Mouse (Mus musculus): Measurements from ENCODE around the gene Unc5b. TPM values are rescaled to one million over a fixed set of nuclear protein-coding genes. Genes with fewer than 3 reads are reported as not detected.
A peak's percentile ranks its signal among the peaks of the same experiment; 100 is the strongest.

Gene Unc5b
- polyA plus RNA-seq, 1 experiment from 2014 or later = 6.1 TPM

DNA sequence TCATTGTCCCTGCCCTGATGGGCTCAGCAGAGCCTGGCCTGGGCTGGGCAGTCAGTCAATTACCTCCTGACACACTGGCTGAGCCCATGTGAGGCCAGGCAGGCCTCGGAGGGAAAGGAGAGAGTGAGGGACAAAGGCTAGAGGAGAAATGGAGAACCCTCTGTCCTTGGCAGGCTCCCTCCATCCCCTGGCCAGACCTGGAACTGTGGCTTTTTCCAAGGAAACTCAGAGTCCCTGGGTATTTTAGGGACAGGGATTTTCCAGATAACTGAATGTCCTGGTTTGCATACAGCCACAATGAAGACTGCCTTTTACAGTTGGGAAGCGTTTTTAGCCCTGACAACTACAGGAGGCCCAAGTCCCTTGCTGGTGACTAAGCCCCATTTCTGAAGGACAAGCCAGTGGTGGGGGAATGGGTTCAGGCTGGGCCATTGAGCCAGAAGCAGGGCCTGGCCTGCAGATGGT lies 99.0 kb downstream of the Unc5b start:
- H3K27me3 ChIP-seq = no peaks in the 10 kb centered on the region
- peaks cover 8% of the 10 kb centered on the region for H3K4me1 ChIP-seq
- H3K36me3 ChIP-seq = peaks cover 29% of the 10 kb centered on the region
- no peak overlapping the region for H3K9ac ChIP-seq
- no peak overlapping the region for H3K4me3 ChIP-seq
- ATAC-seq (ENCODE audit: insufficient number of reproducible peaks, insufficient read depth, low FRiP score, low TSS enrichment, low read depth) = no peak
- WGBS = 53% methylated on average over 2 of the region's 2 CpGs
- H3K9me3 ChIP-seq = no peaks in the 10 kb centered on the region
- H3K27ac ChIP-seq = no peak overlapping the region
- no peak overlapping the region for H3K4me2 ChIP-seq

DNA sequence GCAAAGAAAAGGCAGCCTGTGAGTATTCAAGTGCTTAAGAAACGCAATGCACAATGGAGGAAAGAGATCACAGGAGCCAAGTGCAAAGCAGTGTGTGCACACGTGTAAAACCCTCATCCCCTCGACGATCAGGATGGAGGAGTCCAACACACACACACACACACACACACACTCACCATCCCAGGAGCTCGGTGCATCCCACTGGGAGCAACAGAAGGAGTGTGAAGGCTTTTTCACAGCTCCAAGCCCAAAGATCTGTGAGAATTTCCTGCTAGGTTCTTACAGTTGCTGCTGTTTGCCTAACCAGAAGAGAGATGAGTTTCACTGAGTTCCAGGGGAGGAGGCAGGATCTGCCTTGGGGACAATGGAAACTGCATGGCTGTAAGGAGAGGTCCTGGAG lies 99.6 kb downstream of the Unc5b start:
- Histone ChIP-seq H3K4me1 (peaks cover 14% of the 10 kb centered on the region), H3K27ac (no peak overlapping the region), H3K4me2 (no peak overlapping the region), H3K36me3 (peaks cover 23% of the 10 kb centered on the region), H3K9me3 (no peaks in the 10 kb centered on the region), H3K9ac (no peak overlapping the region), H3K27me3 (no peaks in the 10 kb centered on the region), H3K4me3 (no peak overlapping the region)
- WGBS = 38% methylated on average over 5 of the region's 5 CpGs
- ATAC-seq (ENCODE audit: insufficient number of reproducible peaks, insufficient read depth, low FRiP score, low TSS enrichment, low read depth) = no peak

DNA sequence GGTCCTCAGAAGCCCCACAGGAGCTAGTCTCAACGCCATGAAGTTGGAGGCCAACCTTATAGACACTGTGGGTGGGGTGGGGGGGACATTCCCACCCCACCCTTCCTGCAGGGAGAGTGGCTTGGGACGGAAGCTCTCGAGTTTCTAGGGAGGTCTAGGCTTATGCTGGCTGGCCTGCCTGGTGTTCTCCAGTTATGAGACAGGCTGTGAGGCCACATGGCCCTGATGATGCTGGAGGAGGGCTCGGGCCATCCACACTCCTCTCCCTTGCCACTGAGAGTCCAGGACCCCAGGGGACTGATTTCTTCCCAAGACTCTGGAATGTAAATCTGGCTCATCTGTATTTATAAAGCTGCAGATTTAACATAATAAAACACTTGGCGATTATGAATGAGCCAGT lies 104.1 kb downstream of the Unc5b start:
- no peak overlapping the region for H3K27ac ChIP-seq
- no peak for ATAC-seq (ENCODE audit: insufficient number of reproducible peaks, insufficient read depth, low FRiP score, low TSS enrichment, low read depth)
- 19% methylated on average over 5 of the region's 5 CpGs for WGBS

DNA sequence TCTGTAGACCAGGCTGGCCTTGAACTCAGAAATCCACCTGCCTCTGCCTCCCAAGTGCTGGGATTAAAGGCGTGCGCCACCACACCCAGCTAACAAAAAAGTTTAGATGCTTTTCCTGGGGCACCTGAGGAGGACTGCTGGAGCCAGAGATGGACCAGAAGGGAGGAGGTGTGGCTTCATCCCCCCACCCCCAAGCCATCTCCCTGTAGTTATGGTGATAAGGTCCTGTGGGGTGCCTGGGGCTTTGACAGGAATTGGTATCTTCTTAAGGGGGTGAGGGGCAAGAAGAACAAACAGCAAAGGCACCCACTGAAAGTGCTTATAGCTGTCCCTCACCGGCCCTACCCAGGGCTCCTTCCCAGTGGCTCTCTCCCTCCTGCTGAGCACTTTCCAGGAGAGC lies 104.5 kb downstream of the Unc5b start:
- H3K9ac ChIP-seq = no peak overlapping the region
- no peak overlapping the region for H3K27ac ChIP-seq
- H3K27me3 ChIP-seq = no peaks in the 10 kb centered on the region
- ATAC-seq (ENCODE audit: insufficient number of reproducible peaks, insufficient read depth, low FRiP score, low TSS enrichment, low read depth) = no peak
- H3K36me3 ChIP-seq = peaks cover 34% of the 10 kb centered on the region
- peaks cover 16% of the 10 kb centered on the region for H3K4me1 ChIP-seq
- no peak overlapping the region for H3K4me3 ChIP-seq
- H3K4me2 ChIP-seq = no peak overlapping the region
- no peaks in the 10 kb centered on the region for H3K9me3 ChIP-seq
- WGBS = 68% methylated on average over 3 of the region's 3 CpGs

More for the DNA sequence above, 104.1 kb downstream of the Unc5b start:
- Histone ChIP-seq H3K9me3 (no peaks in the 10 kb centered on the region), H3K36me3 (peaks cover 34% of the 10 kb centered on the region), H3K9ac (no peak overlapping the region), H3K4me3 (no peak overlapping the region), H3K27me3 (no peaks in the 10 kb centered on the region), H3K4me2 (no peak overlapping the region), H3K4me1 (peaks cover 16% of the 10 kb centered on the region)

DNA sequence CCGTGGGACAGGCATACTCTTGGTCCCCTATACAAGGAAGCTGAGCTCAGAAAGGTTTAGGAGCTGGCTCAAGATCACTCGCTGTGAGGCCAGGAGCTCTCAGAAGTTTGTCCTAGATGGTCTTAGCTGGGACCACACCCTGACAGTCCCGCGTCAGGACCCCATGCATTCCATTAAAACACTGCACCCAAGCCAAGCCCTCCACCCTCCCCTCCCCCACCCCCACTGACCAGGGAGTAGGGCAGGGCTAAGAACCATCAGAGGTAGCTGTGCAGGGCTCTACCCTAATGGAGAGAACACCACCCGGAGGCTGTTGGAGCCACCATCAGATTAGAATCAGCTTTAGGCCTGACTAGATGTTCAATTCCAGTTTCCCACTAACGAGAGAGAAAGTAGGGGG lies 106.9 kb downstream of the Unc5b start:
- 78% methylated on average over 6 of the region's 6 CpGs for WGBS
- Histone ChIP-seq H3K27me3 (no peaks in the 10 kb centered on the region), H3K4me2 (no peak overlapping the region), H3K4me3 (no peak overlapping the region), H3K9me3 (no peaks in the 10 kb centered on the region), H3K27ac (no peak overlapping the region), H3K4me1 (peaks cover 16% of the 10 kb centered on the region), H3K36me3 (peaks cover 44% of the 10 kb centered on the region), H3K9ac (no peak overlapping the region)
- ATAC-seq (ENCODE audit: insufficient number of reproducible peaks, insufficient read depth, low FRiP score, low TSS enrichment, low read depth) = 0 out of 2 replicates have a peak, but pooled peaks have one; percentile 17

DNA sequence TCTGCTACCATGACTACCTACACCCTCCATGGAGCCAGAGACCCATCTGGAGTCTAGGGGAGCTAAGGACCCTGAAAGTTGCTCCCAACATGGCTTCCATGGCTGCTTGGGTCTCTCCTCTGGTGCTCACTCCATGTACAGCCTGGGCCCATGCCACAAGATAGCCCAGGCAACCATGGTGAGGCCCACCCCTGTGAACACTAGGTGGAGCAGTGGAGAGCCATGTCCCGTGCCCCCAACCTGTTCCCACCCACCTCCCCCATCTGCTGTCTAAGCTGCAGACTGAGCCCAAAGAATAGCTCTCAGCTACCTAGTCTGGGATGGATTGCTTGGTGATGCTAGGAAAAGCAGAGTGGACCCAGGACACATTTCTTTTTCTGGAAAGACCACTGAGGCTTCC lies 108.0 kb downstream of the Unc5b start:
- Histone ChIP-seq H3K9me3 (no peaks in the 10 kb centered on the region), H3K9ac (no peak overlapping the region)
- 42% methylated on average over 1 of the region's 1 CpGs for WGBS

DNA sequence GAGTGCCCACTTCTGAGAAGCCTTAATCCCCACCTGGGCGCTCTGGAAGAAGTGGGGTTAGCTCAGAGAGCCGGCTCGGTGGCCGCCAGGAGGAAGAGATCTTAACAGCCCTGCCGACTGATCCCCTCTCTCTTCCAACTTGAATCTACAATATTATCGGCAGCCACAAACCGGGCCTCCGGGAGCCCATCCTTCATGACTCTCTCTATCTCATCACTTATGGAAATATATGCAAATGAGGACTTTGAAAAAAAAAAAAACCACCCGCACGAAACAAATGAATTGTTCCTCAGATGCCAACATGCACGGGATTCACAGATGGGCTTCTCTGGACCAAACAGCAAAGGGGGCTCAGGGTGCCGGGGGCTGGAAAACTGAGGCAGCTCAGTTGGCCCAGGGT lies 109.7 kb downstream of the Unc5b start:
- Histone ChIP-seq H3K9ac (no peak overlapping the region), H3K4me3 (no peak overlapping the region), H3K4me2 (no peak overlapping the region), H3K27ac (no peak overlapping the region), H3K27me3 (no peaks in the 10 kb centered on the region), H3K36me3 (peaks cover 47% of the 10 kb centered on the region), H3K4me1 (0 out of 2 replicates have a peak, but pooled peaks cover 2% of the 10 kb centered on the region), H3K9me3 (no peaks in the 10 kb centered on the region)
- 60% methylated on average over 12 of the region's 12 CpGs for WGBS
- ATAC-seq (ENCODE audit: insufficient number of reproducible peaks, insufficient read depth, low FRiP score, low TSS enrichment, low read depth) = no peak

More for the DNA sequence above, 108.0 kb downstream of the Unc5b start:
- Histone ChIP-seq H3K4me1 (peaks cover 16% of the 10 kb centered on the region), H3K27ac (no peak overlapping the region), H3K27me3 (no peaks in the 10 kb centered on the region), H3K36me3 (peaks cover 49% of the 10 kb centered on the region), H3K4me3 (no peak overlapping the region), H3K4me2 (no peak overlapping the region)
- ATAC-seq (ENCODE audit: insufficient number of reproducible peaks, insufficient read depth, low FRiP score, low TSS enrichment, low read depth) = no peak

DNA sequence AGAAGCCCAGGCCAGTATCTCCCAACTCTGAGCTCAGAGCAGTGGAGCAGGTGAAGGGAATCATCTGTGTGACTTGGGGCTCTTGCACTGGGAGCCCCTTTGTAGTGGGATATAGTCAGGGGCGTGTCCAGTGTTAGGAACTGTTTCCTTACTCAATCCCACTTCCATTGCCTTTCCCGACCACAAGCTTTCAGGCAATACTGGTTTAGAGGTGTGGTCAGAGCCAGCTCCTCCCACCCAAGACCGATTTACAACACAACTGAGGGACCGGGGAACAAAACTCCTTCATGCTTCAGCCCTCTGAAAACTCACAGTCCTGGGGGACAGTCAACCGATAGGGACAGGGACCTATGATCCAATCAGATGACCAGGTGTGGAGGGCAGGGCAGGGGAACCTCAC lies 110.9 kb downstream of the Unc5b start:
- H3K4me2 ChIP-seq = no peak overlapping the region
- H3K9me3 ChIP-seq = no peaks in the 10 kb centered on the region
- no peaks in the 10 kb centered on the region for H3K4me1 ChIP-seq
- H3K36me3 ChIP-seq = peaks cover 59% of the 10 kb centered on the region
- no peak for ATAC-seq (ENCODE audit: insufficient number of reproducible peaks, insufficient read depth, low FRiP score, low TSS enrichment, low read depth)
- no peaks in the 10 kb centered on the region for H3K27me3 ChIP-seq
- no peak overlapping the region for H3K9ac ChIP-seq
- H3K27ac ChIP-seq = no peak overlapping the region
- 81% methylated on average over 5 of the region's 5 CpGs for WGBS
- H3K4me3 ChIP-seq = no peak overlapping the region

DNA sequence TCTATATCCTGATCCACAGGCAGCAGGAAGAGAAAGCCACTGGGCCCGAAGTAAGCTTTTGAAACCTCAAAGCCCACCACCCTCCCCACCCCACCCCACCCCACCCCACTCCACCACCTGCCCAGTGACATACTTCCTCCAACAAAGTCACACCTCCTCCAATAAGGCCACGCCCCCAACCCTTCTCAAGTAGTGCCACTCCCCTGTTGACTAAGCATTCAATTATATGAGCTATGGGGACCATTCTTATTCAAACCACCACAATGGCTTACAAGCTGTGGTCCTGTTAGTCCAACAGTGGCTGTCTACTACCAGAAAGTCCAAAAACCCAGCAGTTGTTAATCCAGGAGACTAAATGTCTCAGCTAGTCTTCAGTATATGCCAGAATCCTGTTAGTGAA lies 112.9 kb downstream of the Unc5b start:
- no peaks in the 10 kb centered on the region for H3K27me3 ChIP-seq
- H3K27ac ChIP-seq = no peak overlapping the region
- no peak overlapping the region for H3K9ac ChIP-seq
- no peak for ATAC-seq (ENCODE audit: insufficient number of reproducible peaks, insufficient read depth, low FRiP score, low TSS enrichment, low read depth)
- peaks cover 65% of the 10 kb centered on the region for H3K36me3 ChIP-seq
- 89% methylated on average over 2 of the region's 2 CpGs for WGBS
- H3K9me3 ChIP-seq = peaks cover 14% of the 10 kb centered on the region
- no peak overlapping the region for H3K4me3 ChIP-seq
- no peaks in the 10 kb centered on the region for H3K4me1 ChIP-seq
- H3K4me2 ChIP-seq = no peak overlapping the region

DNA sequence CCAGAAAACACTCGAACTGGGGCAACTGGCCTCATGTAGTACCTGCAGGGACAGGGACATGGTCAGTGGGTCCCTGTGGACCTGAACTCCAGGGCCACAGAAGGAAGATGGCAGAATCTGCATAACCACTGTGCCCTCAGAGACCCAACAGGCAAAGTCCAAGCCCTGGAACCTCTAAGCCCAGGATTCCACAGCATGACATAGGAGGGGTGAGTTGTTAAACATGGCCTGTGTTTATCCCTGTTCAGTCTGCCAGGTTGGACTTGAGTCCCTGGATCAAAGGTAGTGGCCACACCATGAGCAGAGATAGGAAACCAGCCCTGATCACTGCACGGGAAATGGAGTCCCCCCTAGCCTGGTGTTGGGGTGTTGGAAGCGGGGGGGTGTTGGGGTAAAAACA lies 114.9 kb downstream of the Unc5b start:
- Histone ChIP-seq H3K27me3 (no peaks in the 10 kb centered on the region), H3K4me2 (no peak overlapping the region), H3K36me3 (peaks cover 74% of the 10 kb centered on the region), H3K4me3 (no peak overlapping the region), H3K27ac (no peak overlapping the region), H3K9ac (no peak overlapping the region), H3K4me1 (no peaks in the 10 kb centered on the region), H3K9me3 (peaks cover 14% of the 10 kb centered on the region)
- WGBS = 85% methylated on average over 3 of the region's 3 CpGs
- no peak for ATAC-seq (ENCODE audit: insufficient number of reproducible peaks, insufficient read depth, low FRiP score, low TSS enrichment, low read depth)

Other genes with a start within 250 kb of the Unc5b start
- 0.72 and 0.84 TPM in 2 replicates for gene Cdh23, start 135.1 kb downstream of the Unc5b start, polyA plus RNA-seq (2015; fragmentation: Nextera tagmentation; extraction: Ambion mirVana)
- gene Slc29a3, start 78.8 kb downstream of the Unc5b start, polyA plus RNA-seq (2015; fragmentation: Nextera tagmentation; extraction: Ambion mirVana) = 14.8 and 17.8 TPM in 2 replicates

All from embryonic facial prominence, embryonic 13.5 days (tissue).